Comparison of ENCODE assay signal across 29 mouse cellular contexts in genomic region chr2:109953893-109954292, GRCm38 (mm10). TPM values are rescaled to one million over a fixed set of nuclear protein-coding genes. Genes with fewer than 3 reads are reported as not detected.
DNase-seq lines count a peak whose midpoint lies in the region; ATAC-seq and TF ChIP-seq lines count a peak whose summit lies in the region.
"Had no signal": no experiment of that assay in that cellular context is flagged by ENCODE, and none has a peak within 500 bp of the region (broad histone marks: within the 10 kb centered on the region; RNA-seq: fewer than 3 reads in every experiment).

No protein-coding gene starts in this region.

- 0 out of 2 replicates have a peak overlapping the region, but pooled peaks have one; percentile 18 for H3K27ac ChIP-seq in hindbrain, embryonic 13.5 days
- no peak overlapping the region for H3K27ac ChIP-seq in hindbrain, embryonic 16.5 days (ENCODE audit: low read depth, low read length)
- H3K27ac ChIP-seq in CH12.LX (ENCODE audit: insufficient read depth, low read depth): no peak overlapping the region
- H3K27ac ChIP-seq: kidney, postnatal 0 days; limb, embryonic 10.5 days; limb, embryonic 15.5 days; liver, embryonic 13.5 days; macrophage; neural tube, embryonic 12.5 days had no signal

- H3K4me1 ChIP-seq in hindbrain, embryonic 13.5 days (replicated peaks): peaks cover 40% of the 10 kb centered on the region
- H3K4me1 ChIP-seq in hindbrain, embryonic 16.5 days (ENCODE audit: control insufficient read depth, insufficient read depth, low read depth, low read length): peaks cover 14% of the 10 kb centered on the region
- H3K4me1 ChIP-seq in CH12.LX (ENCODE audit: control insufficient read depth in 1 of 2, insufficient read depth in 2 of 2): peaks cover 6 to 53% of the 10 kb centered on the region in 2 experiments; a peak in 3 of 4 replicates

- TF ChIP-seq RAD21 in CH12.LX (IDR thresholded peaks at IDR 0.05; ENCODE audit: low read depth, low read length): no peak

- no peak for TF ChIP-seq POLR2A in CH12.LX (IDR thresholded peaks at IDR 0.05; ENCODE audit: low read depth, low read length)

- WGBS in hindbrain, embryonic 13.5 days: 79% methylated on average over 4 of the region's 4 CpGs
- 75% methylated on average over 4 of the region's 4 CpGs for WGBS in hindbrain, embryonic 16.5 days

- no peaks in the 10 kb centered on the region for H3K79me2 ChIP-seq in CH12.LX (replicated peaks; ENCODE audit: control insufficient read depth, extremely low read depth, insufficient read depth, poor library complexity, severe bottlenecking)

- ATAC-seq in hindbrain, embryonic 13.5 days (ENCODE audit: low FRiP score): 0 out of 2 replicates have a peak, but pooled peaks have one; percentile 3
- no peak for ATAC-seq in hindbrain, embryonic 16.5 days
- ATAC-seq in hematopoietic stem cell, adult 5-6 weeks (replicated peaks in 1 of 2; ENCODE audit: insufficient read depth in 1 of 2, low FRiP score in 2 of 2, low TSS enrichment in 1 of 2, low read depth in 1 of 2, poor library complexity in 2 of 2, severe bottlenecking in 2 of 2): peak; percentile 79 to 84
- ATAC-seq: lung, postnatal 0 days; Patski had no signal

- in situ Hi-C loops in CH12.LX (cut with MboI; ENCODE audit: low pct_ligation_motif_present, low pct_unique_long_range_greater_than_20kb, low sequenced_read_pairs): no loop called here

- H3K9me3 ChIP-seq in hindbrain, embryonic 13.5 days: no peaks in the 10 kb centered on the region
- no peaks in the 10 kb centered on the region for H3K9me3 ChIP-seq in hindbrain, embryonic 16.5 days (ENCODE audit: control insufficient read depth, low read length)
- no peaks in the 10 kb centered on the region for H3K9me3 ChIP-seq in CH12.LX (replicated peaks; ENCODE audit: low read length)
- H3K9me3 ChIP-seq: G1E; hindbrain, embryonic 12.5 days; limb, embryonic 10.5 days; limb, embryonic 15.5 days; liver, embryonic 13.5 days; neural tube, embryonic 12.5 days had no signal

- H3K4me3 ChIP-seq in hindbrain, embryonic 13.5 days: no peak overlapping the region
- H3K4me3 ChIP-seq in hindbrain, embryonic 16.5 days (ENCODE audit: low read length): no peak overlapping the region
- H3K4me3 ChIP-seq in CH12.LX (replicated peaks in 1 of 3; ENCODE audit: low read depth in 2 of 3, low read length in 2 of 3, poor library complexity in 1 of 3): no peak overlapping the region
- H3K4me3 ChIP-seq: erythroblast, embryonic 14.5 days; hindbrain, embryonic 12.5 days; limb, embryonic 10.5 days; limb, embryonic 15.5 days; liver, embryonic 13.5 days; neural tube, embryonic 12.5 days had no signal

- dilution Hi-C loops in CH12.LX (cut with MboI; ENCODE audit: extremely low pct_ligation_motif_present, extremely low pct_unique_long_range_greater_than_20kb, low sequenced_read_pairs): no loop called here

- no peak for TF ChIP-seq CTCF in CH12.LX (conservative IDR thresholded peaks at IDR 0.05 in 1 of 2, IDR thresholded peaks at IDR 0.05 in 1 of 2; ENCODE audit: low read depth in 2 of 2, low read length in 2 of 2)

- H3K4me2 ChIP-seq in hindbrain, embryonic 13.5 days: no peak overlapping the region
- no peak overlapping the region for H3K4me2 ChIP-seq in hindbrain, embryonic 16.5 days (ENCODE audit: low read length)
- H3K4me2 ChIP-seq in CH12.LX (ENCODE audit: insufficient read depth, low read depth, poor library complexity, severe bottlenecking): no peak overlapping the region
- H3K4me2 ChIP-seq: heart, embryonic 11.5 days; hindbrain, embryonic 12.5 days; liver, embryonic 13.5 days; midbrain, embryonic 11.5 days; neural tube, embryonic 12.5 days had no signal

- no peak overlapping the region for H3K9ac ChIP-seq in hindbrain, embryonic 13.5 days
- H3K9ac ChIP-seq in hindbrain, embryonic 16.5 days (ENCODE audit: low read depth, low read length): no peak overlapping the region
- no peak overlapping the region for H3K9ac ChIP-seq in CH12.LX (ENCODE audit: insufficient read depth, low read depth)
- H3K9ac ChIP-seq: hindbrain, embryonic 12.5 days; limb, embryonic 15.5 days; liver, embryonic 13.5 days; neural tube, embryonic 12.5 days had no signal

- no peaks in the 10 kb centered on the region for H3K27me3 ChIP-seq in hindbrain, embryonic 13.5 days
- no peaks in the 10 kb centered on the region for H3K27me3 ChIP-seq in hindbrain, embryonic 16.5 days (replicated peaks; ENCODE audit: control insufficient read depth, insufficient read depth, low read length)
- no peaks in the 10 kb centered on the region for H3K27me3 ChIP-seq in CH12.LX (replicated peaks)
- H3K27me3 ChIP-seq: hindbrain, embryonic 12.5 days; limb, embryonic 15.5 days; liver, embryonic 13.5 days; neural tube, embryonic 12.5 days; Patski had no signal

- H3K36me3 ChIP-seq in hindbrain, embryonic 13.5 days: no peaks in the 10 kb centered on the region
- H3K36me3 ChIP-seq in hindbrain, embryonic 16.5 days (ENCODE audit: control insufficient read depth, insufficient read depth, low read length): no peaks in the 10 kb centered on the region
- H3K36me3 ChIP-seq in CH12.LX (replicated peaks in 1 of 2; ENCODE audit: control insufficient read depth in 1 of 2, insufficient read depth in 1 of 2, low read length in 1 of 2): no peaks in the 10 kb centered on the region
- H3K36me3 ChIP-seq: G1E; hindbrain, embryonic 12.5 days; limb, embryonic 10.5 days; limb, embryonic 15.5 days; liver, embryonic 13.5 days; neural tube, embryonic 12.5 days had no signal

- peak; percentile 40 for DNase-seq in CH12.LX (ENCODE audit: extremely low read depth)
- DNase-seq in layer of hippocampus, postnatal 10 days (ENCODE audit: low spot score in 2 of 2): no peak
- DNase-seq in kidney, adult 18-20 months: no peak
- no peak for DNase-seq in lung, postnatal 25 days (ENCODE audit: low spot score)
- DNase-seq: adrenal gland, postnatal 14 days; cerebellum, adult 11 months; cerebellum, adult 9-11 months; gastrocnemius, postnatal 10 days; kidney, adult 8-10 months; kidney, postnatal 4 days; layer of hippocampus, postnatal 36 days; lung, adult 18-20 months; thymus, postnatal 4 days had no signal

- TF ChIP-seq EP300 in CH12.LX (IDR thresholded peaks at IDR 0.05; ENCODE audit: low read length): no peak

TF ChIP-seq in CH12.LX, 34 proteins besides CTCF, POLR2A, EP300 and RAD21:
- TF ChIP-seq ZNF384 (IDR thresholded peaks at IDR 0.05; ENCODE audit: low read depth, low read length): peak; percentile 78
- TF ChIP-seq MYC (IDR thresholded peaks at IDR 0.05; ENCODE audit: low read depth, low read length): no peak

RNA-seq across cellular contexts. Expression of gene Lgr4, which starts 36.4 kb away (rescaled TPM):
- polyA plus RNA-seq in hindbrain, embryonic 13.5 days (2015; fragmentation: Nextera tagmentation; extraction: Ambion mirVana): 9.5 and 10.5 TPM in 2 replicates
- 7.0 and 7.7 TPM in 2 replicates for polyA plus RNA-seq in hindbrain, embryonic 16.5 days (2015; fragmentation: Nextera tagmentation; extraction: Ambion mirVana)
- total RNA-seq in CH12.LX (2012; rRNA removed) (5.0 and 6.1 TPM in 2 replicates), CH12.LX (2014; rRNA removed) (10.0 and 11.4 TPM in 2 replicates)
- polyA plus RNA-seq in CH12.LX (2012; ENCODE audit: insufficient read length, low read depth): 5.3 and 6.9 TPM in 2 replicates
- 0.74 and 8.4 TPM in 2 replicates for total RNA-seq in hematopoietic stem cell, adult 5-6 weeks (2017)
- 10 to 100 TPM; 24.8 to 25.4 TPM for total RNA-seq in layer of hippocampus, postnatal 10 days (2021)
